Mouse (Mus musculus): ENCODE data around the gene Tbx1.
"Not testable (repeated sequence)": the region's sequence is repeated elsewhere in the genome, so short reads cannot be mapped to it uniquely, and the experiment has no call there.

The Tbx1 gene

DNA sequence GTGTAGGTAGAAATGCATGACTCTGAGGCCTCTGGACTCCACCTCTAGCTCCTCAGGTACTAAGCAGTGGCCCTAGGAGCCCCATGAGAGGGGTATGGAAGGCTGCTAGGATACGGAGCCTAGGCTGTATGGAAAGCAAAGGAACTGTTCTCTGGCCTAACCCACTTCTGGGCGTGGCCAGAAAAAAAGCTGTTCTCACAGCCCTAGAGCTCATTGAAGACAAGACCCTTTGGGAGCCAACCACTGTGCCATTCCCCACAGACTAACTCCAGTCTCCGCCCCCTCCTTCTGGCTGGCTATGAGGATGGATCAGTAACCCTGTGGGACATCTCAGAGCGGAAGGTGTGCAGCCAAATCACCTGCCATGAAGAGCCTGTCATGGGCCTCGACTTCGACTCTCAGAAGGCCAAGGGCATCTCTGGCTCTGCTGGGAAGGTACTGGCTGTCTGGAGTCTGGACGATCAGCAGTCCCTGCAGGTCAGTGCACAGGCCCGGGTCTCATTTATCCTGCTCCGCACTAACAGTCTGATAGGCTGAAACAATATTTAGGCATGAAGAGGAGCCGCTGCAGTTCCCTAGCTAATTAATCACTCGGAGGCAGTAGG lies 38.3 kb downstream of the Tbx1 start:
- DNase-seq (ENCODE audit: low spot score), result peak; percentile 55

DNA sequence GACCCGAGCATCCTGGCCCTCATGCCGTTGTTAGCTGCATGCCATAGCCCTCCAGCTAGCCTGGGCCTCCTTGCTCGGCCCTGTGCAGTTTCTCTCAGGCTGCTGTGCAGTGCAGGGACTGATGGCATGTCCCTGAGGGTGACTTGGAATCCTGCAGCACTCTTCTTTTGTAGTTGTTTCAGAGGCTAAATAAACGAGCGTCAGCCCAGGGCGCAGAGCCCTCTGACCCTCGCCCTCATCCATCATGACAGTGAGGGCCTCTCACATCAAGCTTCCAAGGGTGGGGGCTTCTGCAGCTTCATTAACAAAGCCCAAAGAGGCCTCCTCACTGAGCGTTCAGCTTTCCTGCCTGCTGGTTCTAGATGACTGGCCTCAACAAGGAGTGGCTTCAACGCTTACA lies 38.9 kb downstream of the Tbx1 start:
- peak; percentile 85 for DNase-seq (ENCODE audit: low spot score)

GRCm38 (mm10) chr16:18547891-18548290 lies 42.6 kb downstream of the Tbx1 start:
- DNase-seq (ENCODE audit: low spot score), result no peak

DNA sequence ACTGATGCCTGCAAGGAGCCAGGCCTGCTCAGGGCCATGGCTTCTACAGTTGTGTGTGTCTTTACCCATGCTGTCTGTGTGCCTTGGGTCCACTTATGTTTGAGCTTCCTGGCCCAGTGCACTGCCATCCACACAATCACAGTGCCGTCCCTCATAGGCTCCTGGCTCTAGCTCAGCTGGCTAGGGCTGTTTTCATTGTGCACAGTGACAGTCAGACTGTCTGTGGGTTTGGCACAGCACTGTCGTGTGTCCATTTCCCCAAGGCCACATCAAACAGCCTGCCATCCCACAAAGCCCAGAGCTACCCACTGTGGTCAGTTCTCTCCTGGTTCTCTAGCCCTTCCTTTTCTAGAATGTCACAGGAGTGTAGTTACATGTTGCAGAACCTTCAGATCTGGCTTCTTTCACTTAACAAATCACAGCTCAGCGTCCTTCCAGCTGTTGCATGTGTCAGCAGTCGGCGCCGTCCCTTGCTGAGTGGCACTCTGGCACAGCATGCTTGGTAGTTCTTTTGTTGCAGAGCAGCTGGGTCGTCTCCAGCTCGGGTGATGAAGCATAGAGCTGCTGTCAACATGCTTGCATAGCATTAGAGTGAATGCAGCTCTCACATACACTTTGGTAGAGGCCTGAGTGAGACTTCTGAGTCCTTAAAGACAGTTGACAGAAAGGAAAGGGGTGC lies 47.2 kb downstream of the Tbx1 start:
- DNase-seq (ENCODE audit: low spot score), result no peak

DNA sequence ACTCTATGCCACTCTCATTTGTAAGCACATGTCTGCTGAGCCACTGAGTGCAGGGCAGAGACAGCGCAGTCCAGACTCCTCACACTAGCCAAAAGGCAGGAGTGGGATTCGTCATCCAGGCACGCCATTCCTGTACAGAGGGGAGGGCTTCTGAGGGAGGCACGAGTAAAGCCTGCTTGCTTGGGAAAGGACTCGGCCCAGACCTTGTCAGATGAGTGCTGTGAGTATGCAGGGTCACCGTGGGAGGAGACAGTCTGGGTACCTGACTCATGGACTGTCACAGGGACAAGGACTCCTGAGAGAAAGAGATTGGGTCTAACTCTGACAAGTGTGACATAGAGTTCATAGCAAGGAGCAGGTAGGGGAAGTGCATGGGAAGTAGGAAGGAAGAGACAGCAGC lies 51.2 kb downstream of the Tbx1 start:
- no peak for DNase-seq (ENCODE audit: low spot score)

DNA sequence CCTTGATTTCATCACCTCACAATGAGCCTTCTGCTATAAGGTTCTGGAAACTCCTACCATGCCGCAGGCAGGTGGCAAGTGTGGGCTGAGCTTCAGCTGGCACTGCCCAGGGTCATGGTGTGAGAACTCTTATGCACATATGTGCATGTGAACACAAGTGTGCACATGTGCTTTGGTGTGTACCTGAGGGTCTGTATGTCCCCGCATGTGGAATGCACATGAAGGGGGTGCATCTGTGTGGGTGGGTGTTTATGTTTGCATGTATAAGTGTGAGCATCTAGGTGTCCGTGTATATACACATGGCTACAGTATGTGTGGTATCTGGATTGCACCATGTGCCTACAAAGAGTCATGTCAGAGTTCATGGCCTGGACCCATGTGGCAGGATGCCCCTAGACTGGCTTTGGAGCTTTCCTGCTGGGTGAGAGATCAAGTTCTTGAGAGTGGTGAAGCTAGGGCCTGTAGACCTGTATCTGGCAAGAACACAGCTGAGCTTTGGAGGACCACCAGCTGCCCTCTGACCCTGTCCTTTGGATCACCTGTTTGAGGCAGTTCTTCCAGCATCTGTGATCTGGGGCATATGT lies 53.0 kb downstream of the Tbx1 start:
- DNase-seq (ENCODE audit: low spot score), result no peak

- DNase-seq (ENCODE audit: low spot score), result not testable (repeated sequence)
Measured at GRCm38 (mm10) chr16:18533061-18533460, 57.4 kb downstream of the Tbx1 start.

All from embryo, embryonic 10.5 days (tissue).